Mouse (Mus musculus) C2C12 (cell line): ENCODE results near the gene Gm28551.

Experiments used
- CEBPB ChIP-seq: IDR thresholded peaks from one replicate; pipeline ENCODE4 v1.6.1; 2011; ENCODE audit warnings: low read depth, mild to moderate bottlenecking, control low read depth, moderate library complexity
- CTCF ChIP-seq: IDR thresholded peaks from one replicate; pipeline ENCODE4 v1.5.1; 2011; ENCODE audit not compliant: control insufficient read depth, insufficient read depth, insufficient read length
- MAX ChIP-seq: IDR thresholded peaks from one replicate; pipeline ENCODE4 v1.6.1; 2011; ENCODE audit warnings: mild to moderate bottlenecking, control low read depth
- USF1 ChIP-seq: IDR thresholded peaks from one replicate; pipeline ENCODE4 v1.6.1; 2011; ENCODE audit warnings: low read depth, mild to moderate bottlenecking, control low read depth, moderate library complexity

DNA sequence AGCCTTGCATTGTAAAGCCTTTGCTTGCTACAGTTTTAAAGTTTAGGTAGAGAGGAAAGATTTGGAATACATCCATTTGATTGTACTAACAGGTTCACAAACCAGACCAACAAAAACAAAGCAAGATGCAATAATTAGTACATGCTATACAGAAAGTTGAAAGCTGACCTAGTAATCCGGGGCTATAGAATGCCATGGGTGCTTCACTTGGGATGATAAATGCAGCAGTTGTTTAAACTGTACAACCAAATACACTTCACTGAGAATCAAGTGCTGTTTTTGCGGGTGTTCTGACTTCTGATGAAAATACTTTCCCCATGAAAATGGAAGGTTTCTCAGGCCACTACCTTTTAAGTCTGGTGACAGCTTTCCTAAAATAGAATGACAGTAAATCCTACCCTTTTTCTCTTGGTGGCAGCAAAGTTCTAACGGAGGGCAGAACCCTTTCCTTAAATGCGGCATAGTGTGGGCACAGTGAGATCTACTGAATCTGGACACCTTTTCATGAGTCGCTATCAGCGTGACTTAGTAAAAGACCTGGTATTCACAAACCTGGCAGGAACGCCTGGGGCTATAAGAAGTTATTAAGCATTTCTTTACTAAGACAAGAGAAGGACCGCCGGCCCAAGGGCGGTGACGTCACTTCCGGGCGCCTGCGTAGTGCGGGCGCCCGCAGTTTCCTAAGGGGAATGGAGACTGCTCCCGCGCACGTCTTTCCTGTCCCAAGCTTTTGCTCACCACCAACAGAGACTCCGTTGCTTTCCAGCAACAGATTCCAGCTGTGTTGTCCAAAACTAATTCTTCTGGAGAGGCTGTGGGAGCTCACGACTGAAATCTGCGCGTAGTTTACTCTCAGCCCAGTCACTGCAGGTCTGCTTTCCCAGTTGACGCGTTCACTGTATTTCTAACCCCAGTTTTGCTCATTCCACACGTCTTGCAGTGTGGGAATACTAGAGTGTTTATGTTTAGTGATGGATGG lies 39.2 kb downstream of the Gm28551 start, which contains the start of gene Osgepl1:
- no peak for TF ChIP-seq CTCF
- TF ChIP-seq USF1, result no peak
- TF ChIP-seq CEBPB, result no peak
- TF ChIP-seq MAX, result no peak
